Mouse (Mus musculus) midbrain, embryonic 12.5 days (tissue): ENCODE data around the gene Sfrp4. TPM values are rescaled to one million over a fixed set of nuclear protein-coding genes. Genes with fewer than 3 reads are reported as not detected.
"Not testable (repeated sequence)": the region's sequence is repeated elsewhere in the genome, so short reads cannot be mapped to it uniquely, and the experiment has no call there.

Source experiments
- ATAC-seq: fragments of 200-750 bp; cut with Nextera tagmentation; 2 replicates; pipeline ENCODE4 v1.8.0; 2017; ENCODE audit warnings: low read depth, moderate TSS enrichment, moderate library complexity; ENCODE audit not compliant: low FRiP score
- H3K27ac ChIP-seq: fragments of 300-500 bp; sonication (generic); replicated peaks from 2 replicates; pipeline ENCODE4 v1.5.1; 2016; ENCODE audit warnings: mild to moderate bottlenecking
- H3K27me3 ChIP-seq: fragments of 300-500 bp; sonication (generic); 2 replicates; pipeline ENCODE4 v1.6.1; 2016; ENCODE audit warnings: mild to moderate bottlenecking
- H3K36me3 ChIP-seq: fragments of 300-500 bp; sonication (generic); 2 replicates; pipeline ENCODE4 v1.6.1; 2016
- H3K4me1 ChIP-seq: fragments of 300-500 bp; sonication (generic); 2 replicates; pipeline ENCODE4 v1.6.1; 2016
- H3K4me2 ChIP-seq: fragments of 300-500 bp; sonication (generic); replicated peaks from 2 replicates; pipeline ENCODE4 v1.6.1; 2016; ENCODE audit warnings: mild to moderate bottlenecking, moderate library complexity
- H3K4me3 ChIP-seq: fragments of 300-500 bp; sonication (generic); 2 replicates; pipeline ENCODE4 v1.5.1; 2016; ENCODE audit warnings: mild to moderate bottlenecking
- H3K9ac ChIP-seq: fragments of 300-500 bp; sonication (generic); replicated peaks from 2 replicates; pipeline ENCODE4 v1.6.1; 2016; ENCODE audit warnings: mild to moderate bottlenecking, moderate library complexity
- H3K9me3 ChIP-seq: fragments of 300-500 bp; sonication (generic); 2 replicates; pipeline ENCODE4 v1.6.1; 2016; ENCODE audit warnings: mild to moderate bottlenecking
- WGBS: fragments of 180-500 bp; shearing (Covaris S2); methylation state at CpG from one replicate; pipeline ENCODE4 v1.1.7; 2016; 5-methylcytosine and 5-hydroxymethylcytosine counted together
- polyA plus RNA-seq: library from polyadenylated mRNA; unstranded; fragments of >200 nt; fragmentation: Nextera tagmentation; extraction: Ambion mirVana; gene quantifications from 2 replicates; pipeline ENCODE4 v1.2.1, GENCODE M21; 2016

The Sfrp4 gene
- 1.9 and 2.2 TPM in 2 replicates for polyA plus RNA-seq

GRCm38 (mm10) chr13:19622573-19623227 is at the start of gene Sfrp4:
Gene Sfrp4, plus strand, starts transcription at chr13:19623104.
- Histone ChIP-seq H3K27me3 (peaks cover 32% of the 10 kb centered on the region), H3K4me3 (peak within 1 kb of the TSS; percentile 51), H3K4me1 (peaks cover 27% of the 10 kb centered on the region), H3K9me3 (no peaks in the 10 kb centered on the region), H3K4me2 (peak within 1 kb of the TSS; percentile 86), H3K36me3 (no peaks in the 10 kb centered on the region), H3K27ac (no peak within 1 kb of the TSS), H3K9ac (peak within 1 kb of the TSS; percentile 62)
- peak; percentile 68 for ATAC-seq
- 2% methylated on average over 25 of the region's 25 CpGs for WGBS

GRCm38 (mm10) chr13:19574723-19575122 is 48.2 kb upstream of the Sfrp4 start:
- not testable (repeated sequence) for H3K4me1 ChIP-seq, ATAC-seq, H3K9me3 ChIP-seq, H3K36me3 ChIP-seq, H3K4me3 ChIP-seq, H3K4me2 ChIP-seq, H3K9ac ChIP-seq, H3K27ac ChIP-seq, H3K27me3 ChIP-seq
- 82% methylated on average over 2 of the region's 2 CpGs for WGBS

GRCm38 (mm10) chr13:19575947-19576346 is 47.0 kb upstream of the Sfrp4 start:
- Histone ChIP-seq H3K9ac (no peak overlapping the region), H3K9me3 (no peaks in the 10 kb centered on the region), H3K4me2 (no peak overlapping the region), H3K27me3 (no peaks in the 10 kb centered on the region), H3K27ac (no peak overlapping the region), H3K36me3 (no peaks in the 10 kb centered on the region), H3K4me1 (no peaks in the 10 kb centered on the region), H3K4me3 (no peak overlapping the region)
- 87% methylated on average over 3 of the region's 3 CpGs for WGBS
- ATAC-seq = no peak

GRCm38 (mm10) chr13:19590996-19591759 is 31.7 kb upstream of the Sfrp4 start:
- no peaks in the 10 kb centered on the region for H3K27me3 ChIP-seq
- H3K4me2 ChIP-seq = no peak overlapping the region
- no peak for ATAC-seq
- WGBS = 92% methylated on average over 3 of the region's 3 CpGs
- H3K36me3 ChIP-seq = 0 out of 2 replicates have a peak, but pooled peaks cover 4% of the 10 kb centered on the region
- no peak overlapping the region for H3K9ac ChIP-seq
- H3K4me3 ChIP-seq = no peak overlapping the region
- H3K9me3 ChIP-seq = no peaks in the 10 kb centered on the region
- H3K4me1 ChIP-seq = no peaks in the 10 kb centered on the region
- H3K27ac ChIP-seq = no peak overlapping the region

GRCm38 (mm10) chr13:19595141-19595540 is 27.8 kb upstream of the Sfrp4 start:
- ATAC-seq = no peak
- H3K4me2 ChIP-seq = no peak overlapping the region
- no peak overlapping the region for H3K27ac ChIP-seq
- H3K36me3 ChIP-seq = 0 out of 2 replicates have a peak, but pooled peaks cover 4% of the 10 kb centered on the region
- no peaks in the 10 kb centered on the region for H3K27me3 ChIP-seq
- H3K9ac ChIP-seq = no peak overlapping the region
- H3K4me3 ChIP-seq = no peak overlapping the region
- WGBS = 87% methylated on average over 1 of the region's 1 CpGs
- no peaks in the 10 kb centered on the region for H3K4me1 ChIP-seq
- H3K9me3 ChIP-seq = no peaks in the 10 kb centered on the region

- WGBS = 87% methylated on average over 6 of the region's 6 CpGs
Measured at GRCm38 (mm10) chr13:19599242-19599641, 23.7 kb upstream of the Sfrp4 start.

GRCm38 (mm10) chr13:19602531-19602930 is 20.4 kb upstream of the Sfrp4 start:
- no peaks in the 10 kb centered on the region for H3K4me1 ChIP-seq
- no peak overlapping the region for H3K4me3 ChIP-seq
- no peaks in the 10 kb centered on the region for H3K36me3 ChIP-seq
- ATAC-seq = no peak
- H3K27ac ChIP-seq = no peak overlapping the region
- no peaks in the 10 kb centered on the region for H3K9me3 ChIP-seq
- H3K9ac ChIP-seq = no peak overlapping the region
- no peaks in the 10 kb centered on the region for H3K27me3 ChIP-seq
- 78% methylated on average over 1 of the region's 1 CpGs for WGBS
- no peak overlapping the region for H3K4me2 ChIP-seq

More at GRCm38 (mm10) chr13:19599242-19599641, 23.7 kb upstream of the Sfrp4 start:
- no peak overlapping the region for H3K4me2 ChIP-seq
- no peaks in the 10 kb centered on the region for H3K36me3 ChIP-seq
- no peak overlapping the region for H3K4me3 ChIP-seq
- no peaks in the 10 kb centered on the region for H3K27me3 ChIP-seq
- ATAC-seq = no peak
- no peaks in the 10 kb centered on the region for H3K9me3 ChIP-seq
- H3K27ac ChIP-seq = no peak overlapping the region
- H3K9ac ChIP-seq = no peak overlapping the region
- no peaks in the 10 kb centered on the region for H3K4me1 ChIP-seq

GRCm38 (mm10) chr13:19603719-19604118 is 19.2 kb upstream of the Sfrp4 start:
- no peaks in the 10 kb centered on the region for H3K4me1 ChIP-seq
- no peak overlapping the region for H3K4me3 ChIP-seq
- H3K9ac ChIP-seq = no peak overlapping the region
- WGBS = 91% methylated on average over 1 of the region's 1 CpGs
- H3K27me3 ChIP-seq = no peaks in the 10 kb centered on the region
- H3K9me3 ChIP-seq = no peaks in the 10 kb centered on the region
- H3K27ac ChIP-seq = no peak overlapping the region
- no peak for ATAC-seq
- no peaks in the 10 kb centered on the region for H3K36me3 ChIP-seq
- no peak overlapping the region for H3K4me2 ChIP-seq

- no peak overlapping the region for H3K9ac ChIP-seq
- no peak overlapping the region for H3K4me3 ChIP-seq
- H3K4me2 ChIP-seq = no peak overlapping the region
- no peak for ATAC-seq
- no peaks in the 10 kb centered on the region for H3K36me3 ChIP-seq
- no peaks in the 10 kb centered on the region for H3K9me3 ChIP-seq
- no peaks in the 10 kb centered on the region for H3K27me3 ChIP-seq
- H3K4me1 ChIP-seq = no peaks in the 10 kb centered on the region
- H3K27ac ChIP-seq = no peak overlapping the region
Measured at GRCm38 (mm10) chr13:19604916-19605315, 18.0 kb upstream of the Sfrp4 start.

GRCm38 (mm10) chr13:19608120-19608519 is 14.8 kb upstream of the Sfrp4 start:
- no peaks in the 10 kb centered on the region for H3K9me3 ChIP-seq
- ATAC-seq = no peak

GRCm38 (mm10) chr13:19612348-19612747 is 10.6 kb upstream of the Sfrp4 start:
- Histone ChIP-seq H3K4me3 (no peak overlapping the region), H3K4me2 (no peak overlapping the region), H3K9ac (no peak overlapping the region), H3K36me3 (no peaks in the 10 kb centered on the region), H3K27ac (0 out of 2 replicates have a peak overlapping the region, but pooled peaks have one; percentile 30), H3K9me3 (no peaks in the 10 kb centered on the region), H3K27me3 (no peaks in the 10 kb centered on the region), H3K4me1 (peaks cover 9% of the 10 kb centered on the region)
- ATAC-seq = peak; percentile 77
- WGBS = 7% methylated on average over 1 of the region's 1 CpGs

More at GRCm38 (mm10) chr13:19608120-19608519, 14.8 kb upstream of the Sfrp4 start:
- H3K9ac ChIP-seq = no peak overlapping the region
- no peaks in the 10 kb centered on the region for H3K36me3 ChIP-seq
- no peak overlapping the region for H3K4me3 ChIP-seq
- H3K4me1 ChIP-seq = peaks cover 9% of the 10 kb centered on the region
- no peak overlapping the region for H3K4me2 ChIP-seq
- no peak overlapping the region for H3K27ac ChIP-seq
- H3K27me3 ChIP-seq = no peaks in the 10 kb centered on the region

- Histone ChIP-seq H3K4me1 (peaks cover 9% of the 10 kb centered on the region), H3K27ac (0 out of 2 replicates have a peak overlapping the region, but pooled peaks have one; percentile 30), H3K9ac (no peak overlapping the region), H3K4me2 (no peak overlapping the region), H3K36me3 (no peaks in the 10 kb centered on the region), H3K27me3 (no peaks in the 10 kb centered on the region), H3K9me3 (no peaks in the 10 kb centered on the region), H3K4me3 (no peak overlapping the region)
- 0 out of 2 replicates have a peak, but pooled peaks have one; percentile 45 for ATAC-seq
- 56% methylated on average over 3 of the region's 3 CpGs for WGBS
Measured at GRCm38 (mm10) chr13:19612963-19613362, 9.9 kb upstream of the Sfrp4 start.
